ENCODE assay signal across 9 mouse cellular contexts in genomic region chr17:80846996-80847810, GRCm38 (mm10).
DNase-seq lines count a peak whose midpoint lies in the region; ATAC-seq lines count a peak whose summit lies in the region.
"Had no signal": no experiment of that assay in that cellular context is flagged by ENCODE, and none has a peak within 500 bp of the region (broad histone marks: within the 10 kb centered on the region; RNA-seq: fewer than 3 reads in every experiment).

No protein-coding gene starts in this region.

- H3K36me3 ChIP-seq in kidney, embryonic 16.5 days (ENCODE audit: insufficient read depth, low read length) = no peaks in the 10 kb centered on the region
- no peaks in the 10 kb centered on the region for H3K36me3 ChIP-seq in forebrain, embryonic 14.5 days (ENCODE audit: control insufficient read depth, insufficient read depth, low read length)
- H3K36me3 ChIP-seq in intestine, embryonic 15.5 days = no peaks in the 10 kb centered on the region
- H3K36me3 ChIP-seq: limb, embryonic 15.5 days had no signal

- H3K27me3 ChIP-seq in kidney, embryonic 16.5 days (ENCODE audit: insufficient read depth, low read length) = no peaks in the 10 kb centered on the region
- no peaks in the 10 kb centered on the region for H3K27me3 ChIP-seq in forebrain, embryonic 14.5 days (replicated peaks; ENCODE audit: control insufficient read depth, insufficient read depth, low read length)
- H3K27me3 ChIP-seq in intestine, embryonic 15.5 days (replicated peaks) = no peaks in the 10 kb centered on the region
- H3K27me3 ChIP-seq: limb, embryonic 15.5 days had no signal

- no peak overlapping the region for H3K4me3 ChIP-seq in kidney, embryonic 16.5 days (ENCODE audit: low read length)
- H3K4me3 ChIP-seq in forebrain, embryonic 14.5 days (ENCODE audit: low read depth, low read length) = no peak overlapping the region
- no peak overlapping the region for H3K4me3 ChIP-seq in intestine, embryonic 15.5 days (replicated peaks)
- H3K4me3 ChIP-seq: limb, embryonic 15.5 days had no signal

- DNase-seq in kidney, adult 11 months = peak; percentile 54
- DNase-seq in brain, adult 2 months (ENCODE audit: low read depth, low spot score) = peak; percentile 89
- DNase-seq in forebrain, embryonic 14.5 days (ENCODE audit: low spot score) = peak; percentile 93
- DNase-seq in retina, postnatal 1 day = peak; percentile 90
- DNase-seq in gastrocnemius, adult 8-10 months (ENCODE audit: low spot score in 2 of 2) = no peak
- DNase-seq in gastrocnemius, postnatal 10 days = no peak

- no peaks in the 10 kb centered on the region for H3K9me3 ChIP-seq in kidney, embryonic 16.5 days (ENCODE audit: low read length)
- H3K9me3 ChIP-seq in forebrain, embryonic 14.5 days (replicated peaks; ENCODE audit: control insufficient read depth, low read length) = no peaks in the 10 kb centered on the region
- no peaks in the 10 kb centered on the region for H3K9me3 ChIP-seq in intestine, embryonic 15.5 days
- H3K9me3 ChIP-seq: limb, embryonic 15.5 days had no signal

- H3K4me1 ChIP-seq in kidney, embryonic 16.5 days (ENCODE audit: insufficient read depth, low read length) = no peaks in the 10 kb centered on the region
- H3K4me1 ChIP-seq in forebrain, embryonic 14.5 days (ENCODE audit: control insufficient read depth, insufficient read depth, low read length) = peaks cover 4% of the 10 kb centered on the region; the same call in 1 of the 2 replicates
- no peaks in the 10 kb centered on the region for H3K4me1 ChIP-seq in intestine, embryonic 15.5 days (replicated peaks)
- H3K4me1 ChIP-seq: limb, embryonic 15.5 days had no signal

- WGBS in kidney, embryonic 16.5 days = 78% methylated on average over 23 of the region's 23 CpGs
- WGBS in forebrain, embryonic 14.5 days = 39% methylated on average over 23 of the region's 23 CpGs
- WGBS in intestine, embryonic 15.5 days = 63% methylated on average over 23 of the region's 23 CpGs

- H3K27ac ChIP-seq in kidney, embryonic 16.5 days (ENCODE audit: low read length) = no peak overlapping the region
- H3K27ac ChIP-seq in forebrain, embryonic 14.5 days (ENCODE audit: low read depth, low read length) = peak overlapping the region; percentile 65; the same call in 1 of the 2 replicates
- H3K27ac ChIP-seq in intestine, embryonic 15.5 days = no peak overlapping the region
- H3K27ac ChIP-seq: limb, embryonic 15.5 days had no signal

- H3K4me2 ChIP-seq in kidney, embryonic 16.5 days (replicated peaks; ENCODE audit: low read depth, low read length) = no peak overlapping the region
- peak overlapping the region; percentile 32 for H3K4me2 ChIP-seq in forebrain, embryonic 14.5 days (ENCODE audit: low read length)
- peak overlapping the region; percentile 35 for H3K4me2 ChIP-seq in intestine, embryonic 15.5 days (replicated peaks)
- H3K4me2 ChIP-seq: limb, embryonic 15.5 days had no signal

- no peak for ATAC-seq in kidney, embryonic 16.5 days (ENCODE audit: low FRiP score, low TSS enrichment)
- ATAC-seq in forebrain, embryonic 14.5 days = peak; percentile 93
- peak; percentile 75 for ATAC-seq in intestine, embryonic 15.5 days

- no peak overlapping the region for H3K9ac ChIP-seq in kidney, embryonic 16.5 days (replicated peaks; ENCODE audit: low read length)
- no peak overlapping the region for H3K9ac ChIP-seq in forebrain, embryonic 14.5 days (ENCODE audit: low read length)
- H3K9ac ChIP-seq in intestine, embryonic 15.5 days = no peak overlapping the region
- H3K9ac ChIP-seq: limb, embryonic 15.5 days had no signal

Comparison
In these comparisons a context has a peak if more than half of its experiments do, and no peak if none do; other contexts are left out.
1. DNase-seq: peak in kidney, adult 11 months (single experiment), brain, adult 2 months (single experiment), forebrain, embryonic 14.5 days (single experiment) and retina, postnatal 1 day (single experiment); none in gastrocnemius, adult 8-10 months (0 of 2) and gastrocnemius, postnatal 10 days (single experiment).